Mouse (Mus musculus) hindbrain, postnatal 0 days (tissue): ENCODE data around the gene Med27. TPM values are rescaled to one million over a fixed set of nuclear protein-coding genes. Genes with fewer than 3 reads are reported as not detected.

Source experiments
- ATAC-seq: fragments of 200-750 bp; cut with Nextera tagmentation; 2 replicates; pipeline ENCODE4 v1.8.0; 2017; ENCODE audit warnings: mild to moderate bottlenecking, moderate TSS enrichment, moderate library complexity
- DNase-seq: peaks from one replicate; pipeline ENCODE4 v3.0.0-alpha.2; 2015; ENCODE audit warnings: low spot score
- H3K27ac ChIP-seq: fragments of 300-500 bp; sonication (generic); 2 replicates; pipeline ENCODE4 v1.5.1; 2014; ENCODE audit warnings: mild to moderate bottlenecking
- H3K27me3 ChIP-seq: fragments of 300-500 bp; sonication (generic); 2 replicates; pipeline ENCODE4 v1.6.1; 2014; ENCODE audit warnings: low read length, mixed read lengths; ENCODE audit not compliant: insufficient read depth
- H3K36me3 ChIP-seq: fragments of 300-500 bp; sonication (generic); 2 replicates; pipeline ENCODE4 v1.6.1; 2014; ENCODE audit warnings: low read length, mixed read lengths; ENCODE audit not compliant: insufficient read depth
- H3K4me1 ChIP-seq: fragments of 300-500 bp; sonication (generic); 2 replicates; pipeline ENCODE4 v1.6.1; 2014; ENCODE audit warnings: antibody characterized with exemption, low read length, mixed read lengths; ENCODE audit not compliant: insufficient read depth
- H3K4me2 ChIP-seq: fragments of 300-500 bp; sonication (generic); 2 replicates; pipeline ENCODE4 v1.6.1; 2014; ENCODE audit warnings: low read depth, mild to moderate bottlenecking, low read length, moderate library complexity, mixed read lengths
- H3K4me3 ChIP-seq: fragments of 300-500 bp; sonication (generic); 2 replicates; pipeline ENCODE4 v1.5.1; 2014; ENCODE audit warnings: low read length
- H3K9ac ChIP-seq: fragments of 300-500 bp; sonication (generic); replicated peaks from 2 replicates; pipeline ENCODE4 v1.6.1; 2014; ENCODE audit warnings: mild to moderate bottlenecking, low read length, moderate library complexity, mixed read lengths
- H3K9me3 ChIP-seq: fragments of 300-500 bp; sonication (generic); 2 replicates; pipeline ENCODE4 v1.6.1; 2016; ENCODE audit warnings: low read length, mixed read lengths
- CTCF ChIP-seq: IDR thresholded peaks from 2 replicates; pipeline ENCODE4 v1.5.1; 2016; ENCODE audit warnings: antibody characterized with exemption, control low read depth, low read depth
- WGBS: fragments of 180-500 bp; shearing (Covaris S2); extraction: QIAGEN DNeasy Blood & Tissue Kit; methylation state at CpG from one replicate; pipeline ENCODE4 v1.1.7; 2014; 5-methylcytosine and 5-hydroxymethylcytosine counted together
- polyA plus RNA-seq: library from polyadenylated mRNA; unstranded; fragments of >200 nt; fragmentation: Nextera tagmentation; extraction: Ambion mirVana; gene quantifications from 2 replicates; pipeline ENCODE4 v1.2.1, GENCODE M21; 2015
- total RNA-seq: library from RNA; depleted of rRNA; stranded (reverse); fragments of >200 nt; gene quantifications from 2 replicates; pipeline ENCODE4 v1.2.3, GENCODE M21; 2014

Gene Med27
- total and polyA plus RNA-seq, 2 experiments from 2014 or later = 58.8 to 70.3 TPM

GRCm38 (mm10) chr2:29491656-29492055, 145.0 kb downstream of the Med27 start:
- no peak for TF ChIP-seq CTCF
- H3K4me1 ChIP-seq = peaks cover 40% of the 10 kb centered on the region
- no peak overlapping the region for H3K4me3 ChIP-seq
- H3K4me2 ChIP-seq = no peak overlapping the region
- no peak overlapping the region for H3K9ac ChIP-seq
- DNase-seq (no peak), ATAC-seq (no peak)
- H3K36me3 ChIP-seq = no peaks in the 10 kb centered on the region
- H3K9me3 ChIP-seq = no peaks in the 10 kb centered on the region
- no peak overlapping the region for H3K27ac ChIP-seq
- whole genome bisulfite sequencing = 79% methylated on average over 6 of the region's 6 CpGs
- H3K27me3 ChIP-seq = no peaks in the 10 kb centered on the region

GRCm38 (mm10) chr2:29493396-29494031, 146.9 kb downstream of the Med27 start:
- TF ChIP-seq CTCF = no peak
- H3K4me3 ChIP-seq = no peak overlapping the region
- no peaks in the 10 kb centered on the region for H3K9me3 ChIP-seq
- H3K27ac ChIP-seq = peak overlapping the region; percentile 73
- DNase-seq (peak; percentile 74), ATAC-seq (peak; percentile 72)
- no peaks in the 10 kb centered on the region for H3K27me3 ChIP-seq
- WGBS = 15% methylated on average over 9 of the region's 9 CpGs
- H3K9ac ChIP-seq = 0 out of 2 replicates have a peak overlapping the region, but pooled peaks have one; percentile 0
- H3K4me1 ChIP-seq = peaks cover 38% of the 10 kb centered on the region
- no peak overlapping the region for H3K4me2 ChIP-seq
- H3K36me3 ChIP-seq = no peaks in the 10 kb centered on the region

GRCm38 (mm10) chr2:29495271-29495670, 148.7 kb downstream of the Med27 start:
- Histone ChIP-seq H3K9me3 (no peaks in the 10 kb centered on the region), H3K4me3 (no peak overlapping the region), H3K36me3 (no peaks in the 10 kb centered on the region), H3K27me3 (no peaks in the 10 kb centered on the region), H3K4me2 (no peak overlapping the region), H3K27ac (peak overlapping the region; percentile 36; the same call in 1 of the 2 replicates), H3K9ac (no peak overlapping the region), H3K4me1 (peaks cover 30% of the 10 kb centered on the region)
- DNase-seq (peak; percentile 53), ATAC-seq (peak; percentile 55)
- WGBS = 46% methylated on average over 2 of the region's 2 CpGs
- TF ChIP-seq CTCF = no peak

GRCm38 (mm10) chr2:29500601-29501350, 154.2 kb downstream of the Med27 start:
- WGBS = 56% methylated on average over 9 of the region's 9 CpGs
- Histone ChIP-seq H3K9ac (no peak overlapping the region), H3K27me3 (no peaks in the 10 kb centered on the region), H3K27ac (no peak overlapping the region), H3K4me3 (no peak overlapping the region), H3K4me1 (peaks cover 7% of the 10 kb centered on the region), H3K36me3 (no peaks in the 10 kb centered on the region), H3K4me2 (no peak overlapping the region), H3K9me3 (no peaks in the 10 kb centered on the region)
- ATAC-seq = no peak
- no peak for TF ChIP-seq CTCF
- DNase-seq = no peak

GRCm38 (mm10) chr2:29501381-29501780, 154.8 kb downstream of the Med27 start:
- H3K9me3 ChIP-seq = no peaks in the 10 kb centered on the region
- H3K36me3 ChIP-seq = no peaks in the 10 kb centered on the region
- H3K4me3 ChIP-seq = no peak overlapping the region
- H3K4me1 ChIP-seq = peaks cover 3% of the 10 kb centered on the region; the same call in 1 of the 2 replicates
- H3K27ac ChIP-seq = no peak overlapping the region
- no peak overlapping the region for H3K4me2 ChIP-seq
- WGBS = 72% methylated on average over 4 of the region's 4 CpGs
- no peak for ATAC-seq
- DNase-seq = no peak
- H3K27me3 ChIP-seq = no peaks in the 10 kb centered on the region
- TF ChIP-seq CTCF = no peak
- no peak overlapping the region for H3K9ac ChIP-seq

GRCm38 (mm10) chr2:29504848-29505247, 158.2 kb downstream of the Med27 start:
- no peak overlapping the region for H3K4me3 ChIP-seq
- H3K27ac ChIP-seq = no peak overlapping the region
- no peak for DNase-seq
- no peaks in the 10 kb centered on the region for H3K27me3 ChIP-seq
- H3K9me3 ChIP-seq = no peaks in the 10 kb centered on the region
- TF ChIP-seq CTCF = no peak
- no peaks in the 10 kb centered on the region for H3K4me1 ChIP-seq
- no peak overlapping the region for H3K9ac ChIP-seq
- ATAC-seq = no peak
- 64% methylated on average over 6 of the region's 6 CpGs for WGBS
- no peak overlapping the region for H3K4me2 ChIP-seq
- H3K36me3 ChIP-seq = no peaks in the 10 kb centered on the region

- DNase-seq (no peak), ATAC-seq (no peak)
- Histone ChIP-seq H3K27me3 (no peaks in the 10 kb centered on the region), H3K4me3 (no peak overlapping the region), H3K9ac (no peak overlapping the region), H3K27ac (no peak overlapping the region), H3K9me3 (no peaks in the 10 kb centered on the region), H3K4me1 (no peaks in the 10 kb centered on the region), H3K4me2 (no peak overlapping the region), H3K36me3 (no peaks in the 10 kb centered on the region)
- no peak for TF ChIP-seq CTCF
- 48% methylated on average over 4 of the region's 4 CpGs for WGBS
Measured at GRCm38 (mm10) chr2:29506411-29506810, 159.8 kb downstream of the Med27 start.
